Mouse (Mus musculus): ENCODE measurements around the gene Olfr1491. TPM values are rescaled to one million over a fixed set of nuclear protein-coding genes. Genes with fewer than 3 reads are reported as not detected.

Gene Olfr1491
- polyA plus RNA-seq (2015; fragmentation: Nextera tagmentation; extraction: Ambion mirVana) = not detected in 2 replicates

GRCm38 (mm10) chr19:13696968-13697367 lies at the start of gene Olfr1491:
Olfr1491 (plus strand) TSS chr19:13697268.
- Histone ChIP-seq H3K9ac (no peak within 1 kb of the TSS), H3K4me3 (replicated peaks) (no peak within 1 kb of the TSS), H3K27ac (replicated peaks) (no peak within 1 kb of the TSS), H3K9me3 (replicated peaks) (no peaks in the 10 kb centered on the region), H3K4me1 (no peaks in the 10 kb centered on the region), H3K27me3 (no peaks in the 10 kb centered on the region), H3K4me2 (replicated peaks) (no peak within 1 kb of the TSS), H3K36me3 (no peaks in the 10 kb centered on the region)
- 73% methylated on average over 3 of the region's 3 CpGs for whole genome bisulfite sequencing
- ATAC-seq (ENCODE audit: insufficient number of reproducible peaks, low FRiP score, low TSS enrichment, low read depth) = no peak

DNA sequence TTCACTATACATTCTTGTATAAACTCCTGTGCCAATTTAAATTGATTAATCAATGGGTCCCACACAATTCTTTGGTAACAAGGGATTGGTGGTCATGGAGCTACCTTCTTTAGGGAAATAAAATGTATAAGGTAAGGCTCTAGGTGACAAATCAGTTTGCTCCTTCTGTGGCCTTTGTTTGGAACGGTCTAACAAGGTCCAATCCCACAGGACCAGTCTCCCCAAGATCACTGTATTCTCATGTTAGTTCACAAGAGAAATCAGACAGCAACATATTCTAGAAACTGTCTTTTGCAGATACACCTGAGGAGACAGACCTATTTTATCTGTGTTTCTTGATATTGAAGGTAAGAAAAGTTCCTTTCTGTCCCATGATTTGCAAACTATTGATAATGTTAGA lies 46.3 kb upstream of the Olfr1491 start, which contains the start of gene Olfr1490:
TSS of gene Olfr1490 (plus strand) at position 301 of the 400 bp plus-strand sequence.
- Histone ChIP-seq H3K27ac (replicated peaks) (no peak within 1 kb of the TSS), H3K36me3 (no peaks in the 10 kb centered on the region), H3K9me3 (replicated peaks) (no peaks in the 10 kb centered on the region), H3K4me2 (replicated peaks) (no peak within 1 kb of the TSS), H3K27me3 (no peaks in the 10 kb centered on the region), H3K4me1 (no peaks in the 10 kb centered on the region), H3K4me3 (replicated peaks) (no peak within 1 kb of the TSS), H3K9ac (no peak within 1 kb of the TSS)
- 64% methylated on average over 1 of the region's 1 CpGs for WGBS
- ATAC-seq (ENCODE audit: insufficient number of reproducible peaks, low FRiP score, low TSS enrichment, low read depth) = no peak

DNA sequence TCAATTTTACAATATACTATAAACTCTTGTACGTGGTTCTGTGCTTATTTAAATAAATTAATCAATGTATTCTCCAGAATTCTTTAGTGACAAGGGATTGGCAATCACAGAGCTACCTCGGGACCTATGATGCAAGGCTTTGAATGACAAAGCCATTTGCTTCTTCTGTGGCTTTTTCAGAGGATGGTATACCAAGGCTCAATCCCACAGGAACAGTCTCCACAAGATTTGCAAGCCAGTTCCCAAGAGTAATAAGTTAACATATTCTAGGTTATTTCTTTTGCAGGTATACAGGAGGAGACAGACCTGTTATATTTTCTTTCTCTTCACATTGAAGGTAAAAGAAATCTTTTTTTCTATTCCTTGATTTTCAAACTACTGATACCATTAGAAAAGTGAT lies 25.9 kb downstream of the Olfr1491 start, which contains the start of gene Olfr1493-ps1:
TSS of gene Olfr1493-ps1 (plus strand) at position 301 of the 400 bp plus-strand sequence.
- no peak within 1 kb of the TSS for H3K27ac ChIP-seq (replicated peaks)
- no peaks in the 10 kb centered on the region for H3K36me3 ChIP-seq
- WGBS = 41% methylated on average over 2 of the region's 2 CpGs
- H3K9ac ChIP-seq = no peak within 1 kb of the TSS
- no peaks in the 10 kb centered on the region for H3K4me1 ChIP-seq
- no peak within 1 kb of the TSS for H3K4me3 ChIP-seq (replicated peaks)
- no peak for ATAC-seq (ENCODE audit: insufficient number of reproducible peaks, low FRiP score, low TSS enrichment, low read depth)
- no peaks in the 10 kb centered on the region for H3K27me3 ChIP-seq
- H3K4me2 ChIP-seq (replicated peaks) = no peak within 1 kb of the TSS
- no peaks in the 10 kb centered on the region for H3K9me3 ChIP-seq (replicated peaks)

- ATAC-seq (ENCODE audit: insufficient number of reproducible peaks, low FRiP score, low TSS enrichment, low read depth) = no peak
- Histone ChIP-seq H3K36me3 (no peaks in the 10 kb centered on the region), H3K4me3 (replicated peaks) (no peak within 1 kb of the TSS), H3K4me2 (replicated peaks) (no peak within 1 kb of the TSS), H3K4me1 (no peaks in the 10 kb centered on the region), H3K9ac (no peak within 1 kb of the TSS), H3K27me3 (no peaks in the 10 kb centered on the region), H3K27ac (replicated peaks) (no peak within 1 kb of the TSS), H3K9me3 (replicated peaks) (no peaks in the 10 kb centered on the region)
- WGBS = 79% methylated on average over 4 of the region's 4 CpGs
These were observed 42.4 kb downstream of the Olfr1491 start, which contains the start of gene Olfr1494 for GRCm38 (mm10) chr19:13739428-13739827. Olfr1494 (plus strand) TSS chr19:13739728.

GRCm38 (mm10) chr19:13749366-13749765 lies 52.3 kb downstream of the Olfr1491 start:
- no peak for ATAC-seq (ENCODE audit: insufficient number of reproducible peaks, low FRiP score, low TSS enrichment, low read depth)
- WGBS = 92% methylated on average over 1 of the region's 1 CpGs
- H3K4me1 ChIP-seq = no peaks in the 10 kb centered on the region

More at GRCm38 (mm10) chr19:13749366-13749765, 52.3 kb downstream of the Olfr1491 start:
- Histone ChIP-seq H3K27ac (replicated peaks) (no peak overlapping the region), H3K27me3 (no peaks in the 10 kb centered on the region), H3K4me2 (replicated peaks) (no peak overlapping the region), H3K9ac (no peak overlapping the region), H3K36me3 (no peaks in the 10 kb centered on the region), H3K9me3 (replicated peaks) (no peaks in the 10 kb centered on the region), H3K4me3 (replicated peaks) (no peak overlapping the region)

Other genes starting within 250 kb of the Olfr1491 start
- gene Olfr1472, start 241.2 kb upstream of the Olfr1491 start, polyA plus RNA-seq (2015; fragmentation: Nextera tagmentation; extraction: Ambion mirVana) = not detected in 2 replicates
- gene Olfr1474, start 227.7 kb upstream of the Olfr1491 start, polyA plus RNA-seq (2015; fragmentation: Nextera tagmentation; extraction: Ambion mirVana) = not detected in 2 replicates
- gene Olfr1475, start 217.1 kb upstream of the Olfr1491 start, polyA plus RNA-seq (2015; fragmentation: Nextera tagmentation; extraction: Ambion mirVana) = not detected in 2 replicates
- gene Olfr1477, start 196.7 kb upstream of the Olfr1491 start, polyA plus RNA-seq (2015; fragmentation: Nextera tagmentation; extraction: Ambion mirVana) = not detected in 2 replicates
- gene Olfr1480, start 169.4 kb upstream of the Olfr1491 start, polyA plus RNA-seq (2015; fragmentation: Nextera tagmentation; extraction: Ambion mirVana) = not detected in 2 replicates
- gene Olfr1484, start 113.8 kb upstream of the Olfr1491 start, polyA plus RNA-seq (2015; fragmentation: Nextera tagmentation; extraction: Ambion mirVana) = not detected in 2 replicates
- not detected in 2 replicates for gene Olfr1487, start 79.9 kb upstream of the Olfr1491 start, polyA plus RNA-seq (2015; fragmentation: Nextera tagmentation; extraction: Ambion mirVana)
- 0.05 TPM in 1 of 2 replicates, not detected in the other for gene Olfr1489, start 65.6 kb upstream of the Olfr1491 start, polyA plus RNA-seq (2015; fragmentation: Nextera tagmentation; extraction: Ambion mirVana)
- not detected in 2 replicates for gene Olfr1490, start 46.2 kb upstream of the Olfr1491 start, polyA plus RNA-seq (2015; fragmentation: Nextera tagmentation; extraction: Ambion mirVana)
- not detected in 2 replicates for gene Olfr1493-ps1, start 26.0 kb downstream of the Olfr1491 start, polyA plus RNA-seq (2015; fragmentation: Nextera tagmentation; extraction: Ambion mirVana)
- gene Olfr1494, start 42.5 kb downstream of the Olfr1491 start, polyA plus RNA-seq (2015; fragmentation: Nextera tagmentation; extraction: Ambion mirVana) = not detected in 2 replicates
- gene Olfr1495, start 67.3 kb downstream of the Olfr1491 start, polyA plus RNA-seq (2015; fragmentation: Nextera tagmentation; extraction: Ambion mirVana) = 0.09 TPM in 1 of 2 replicates, not detected in the other
- gene Olfr1496, start 80.6 kb downstream of the Olfr1491 start, polyA plus RNA-seq (2015; fragmentation: Nextera tagmentation; extraction: Ambion mirVana) = not detected in 2 replicates
- gene Olfr1497, start 100.9 kb downstream of the Olfr1491 start, polyA plus RNA-seq (2015; fragmentation: Nextera tagmentation; extraction: Ambion mirVana) = 0.24 TPM in 1 of 2 replicates, not detected in the other
- not detected in 2 replicates for gene Olfr1499, start 122.2 kb downstream of the Olfr1491 start, polyA plus RNA-seq (2015; fragmentation: Nextera tagmentation; extraction: Ambion mirVana)
- gene Olfr1500, start 133.2 kb downstream of the Olfr1491 start, polyA plus RNA-seq (2015; fragmentation: Nextera tagmentation; extraction: Ambion mirVana) = 0.16 and 0.23 TPM in 2 replicates
- 0.04 and 0.25 TPM in 2 replicates for gene Olfr1501, start 153.4 kb downstream of the Olfr1491 start, polyA plus RNA-seq (2015; fragmentation: Nextera tagmentation; extraction: Ambion mirVana)
- not detected in 2 replicates for gene Olfr1502, start 164.5 kb downstream of the Olfr1491 start, polyA plus RNA-seq (2015; fragmentation: Nextera tagmentation; extraction: Ambion mirVana)
- not detected in 2 replicates for gene Olfr1504, start 200.7 kb downstream of the Olfr1491 start, polyA plus RNA-seq (2015; fragmentation: Nextera tagmentation; extraction: Ambion mirVana)
- gene Olfr1505, start 216.3 kb downstream of the Olfr1491 start, polyA plus RNA-seq (2015; fragmentation: Nextera tagmentation; extraction: Ambion mirVana) = not detected in 2 replicates

Measured in embryonic facial prominence, embryonic 15.5 days (tissue).